Mouse (Mus musculus) splenic B cell, adult 2 months (primary cell): ENCODE data around the gene Slc6a5.
"Not testable (repeated sequence)": the region's sequence is repeated elsewhere in the genome, so short reads cannot be mapped to it uniquely, and the experiment has no call there.

Experiments used
- DNase-seq: peaks from one replicate; pipeline ENCODE4 v3.0.0-alpha.2; 2011; ENCODE audit warnings: low read depth, low spot score
- H3K27me3 ChIP-seq: 2 replicates; pipeline ENCODE4 v1.6.1; 2012; ENCODE audit warnings: mild to moderate bottlenecking, low read length, moderate library complexity, mixed read lengths; ENCODE audit not compliant: control insufficient read depth, poor library complexity, insufficient read depth, severe bottlenecking
- H3K36me3 ChIP-seq: 2 replicates; pipeline ENCODE4 v1.6.1; 2012; ENCODE audit warnings: mild to moderate bottlenecking, low read length, moderate library complexity, mixed read lengths; ENCODE audit not compliant: control insufficient read depth, poor library complexity, insufficient read depth, severe bottlenecking

Slc6a5 gene

DNA sequence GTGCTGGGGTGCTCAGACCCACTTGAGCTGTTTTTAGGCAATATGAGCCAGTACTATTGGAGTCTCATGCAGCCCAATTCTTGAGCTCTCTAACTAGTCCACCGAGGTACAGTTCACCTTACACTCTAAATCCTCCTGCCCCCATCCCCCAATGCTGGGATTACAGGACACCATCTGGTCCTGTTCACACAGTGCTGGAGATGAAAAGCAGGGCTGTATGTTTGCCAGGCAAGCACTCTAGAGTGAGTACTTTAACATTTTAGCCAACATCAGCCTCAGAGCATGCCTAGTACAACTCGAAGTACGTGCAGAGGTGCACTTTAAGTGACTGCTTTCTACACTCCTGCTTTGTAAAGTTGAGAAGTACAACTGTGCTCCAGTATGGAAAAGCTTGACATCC, 18.6 kb downstream of the Slc6a5 start:
- no peak for DNase-seq
- no peaks in the 10 kb centered on the region for H3K36me3 ChIP-seq
- H3K27me3 ChIP-seq: no peaks in the 10 kb centered on the region

- Histone ChIP-seq H3K27me3 (no peaks in the 10 kb centered on the region), H3K36me3 (no peaks in the 10 kb centered on the region)
- no peak for DNase-seq
These were observed 20.1 kb downstream of the Slc6a5 start for GRCm38 (mm10) chr7:49929999-49930398.

DNA sequence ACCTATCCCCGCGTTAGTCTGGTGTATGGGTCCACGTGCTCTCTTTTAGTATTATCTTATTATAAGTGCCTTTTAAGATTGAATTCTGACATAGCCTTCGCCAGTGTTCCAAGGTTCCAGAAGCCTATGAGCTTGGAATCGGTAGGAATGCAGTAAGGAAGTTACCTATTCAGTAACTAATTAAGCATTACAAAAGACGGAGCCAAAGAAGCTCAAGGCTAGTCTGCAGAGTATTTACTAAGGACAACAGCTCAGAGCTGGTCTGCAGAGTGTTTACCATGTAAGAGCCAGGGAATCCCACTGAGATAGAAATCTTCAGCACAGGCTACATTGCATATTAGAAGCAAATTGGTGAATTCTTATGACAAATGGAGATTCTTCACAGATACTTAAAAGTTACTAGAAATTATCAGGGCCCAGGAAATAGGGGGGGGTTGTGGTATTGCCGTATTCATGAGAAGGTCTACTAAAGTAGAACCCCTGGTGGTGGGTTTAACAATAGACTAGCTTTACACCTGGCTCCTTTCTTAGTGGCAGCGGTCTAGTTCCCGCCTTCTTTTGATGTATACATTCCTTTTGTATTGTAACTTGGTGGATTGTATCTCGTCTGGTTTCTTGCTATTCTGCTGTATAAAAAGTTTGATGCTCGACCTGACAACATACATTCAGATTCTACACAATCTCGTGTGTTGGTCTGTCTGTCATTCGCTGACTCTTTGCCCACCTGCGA, 23.6 kb downstream of the Slc6a5 start:
- DNase-seq, H3K27me3 ChIP-seq, H3K36me3 ChIP-seq: not testable (repeated sequence)

DNA sequence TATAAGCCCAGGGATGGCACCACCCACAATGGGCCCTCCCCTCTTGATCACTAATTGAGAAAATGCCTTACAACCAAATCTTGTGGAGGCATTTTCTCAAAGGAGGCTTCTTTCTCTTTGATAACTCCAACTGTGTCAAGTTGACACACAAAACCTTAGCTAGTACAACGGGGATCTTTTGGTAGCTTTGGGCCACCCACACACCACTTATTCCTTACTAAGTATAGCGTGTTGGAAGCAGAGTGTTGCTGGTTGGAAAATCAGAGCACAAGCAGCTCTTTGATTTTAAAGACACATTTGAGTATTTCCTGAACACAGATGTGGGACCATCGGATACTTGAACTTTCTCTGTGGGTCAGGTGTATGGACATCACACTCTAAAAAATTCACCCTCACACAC, 26.9 kb downstream of the Slc6a5 start:
- H3K36me3 ChIP-seq: no peaks in the 10 kb centered on the region
- DNase-seq: no peak

GRCm38 (mm10) chr7:49942023-49942422, 32.1 kb downstream of the Slc6a5 start:
- no peak for DNase-seq
- Histone ChIP-seq H3K36me3 (no peaks in the 10 kb centered on the region), H3K27me3 (no peaks in the 10 kb centered on the region)

More for the DNA sequence above, 26.9 kb downstream of the Slc6a5 start:
- no peaks in the 10 kb centered on the region for H3K27me3 ChIP-seq

DNA sequence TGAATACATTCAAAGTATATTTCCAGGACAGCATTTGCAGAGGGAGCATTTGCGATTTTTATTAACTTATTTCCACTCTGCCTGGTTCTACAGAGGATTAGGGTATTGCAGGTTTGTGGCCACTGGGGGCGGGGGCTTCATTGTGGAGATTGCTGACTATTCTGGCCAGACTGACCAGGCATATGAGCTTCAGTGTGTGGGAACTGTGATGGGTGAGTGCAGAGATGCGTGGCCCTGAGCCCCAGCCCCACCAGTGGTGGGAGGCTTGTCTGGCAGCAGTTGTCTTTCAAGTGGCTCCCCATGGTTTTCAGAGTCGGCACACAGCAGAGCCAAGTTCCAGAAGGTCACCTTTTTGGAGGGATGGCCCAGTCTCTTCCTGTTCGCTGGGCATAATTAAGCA, 32.5 kb downstream of the Slc6a5 start:
- H3K27me3 ChIP-seq: no peaks in the 10 kb centered on the region
- H3K36me3 ChIP-seq: no peaks in the 10 kb centered on the region
- DNase-seq: no peak

DNA sequence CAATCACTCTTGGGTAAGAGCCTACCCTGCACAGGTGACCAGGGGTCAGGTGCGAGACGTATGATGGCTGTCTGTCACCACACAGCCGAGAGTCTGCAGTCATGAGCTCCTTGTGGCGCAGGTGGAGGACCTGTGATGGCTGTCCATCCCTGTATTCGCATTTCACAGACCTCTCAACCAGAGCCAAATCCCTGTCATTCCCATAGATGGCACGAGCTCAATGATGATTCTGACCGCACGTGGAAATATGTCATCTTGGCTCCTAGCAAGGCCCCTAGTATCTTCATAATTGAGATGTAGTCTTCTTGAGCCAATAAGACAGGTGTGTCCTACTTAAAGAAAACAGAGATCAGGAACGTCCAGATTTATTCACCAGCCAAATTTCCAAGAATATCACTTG, 36.7 kb downstream of the Slc6a5 start:
- no peaks in the 10 kb centered on the region for H3K36me3 ChIP-seq
- H3K27me3 ChIP-seq: no peaks in the 10 kb centered on the region
- DNase-seq: no peak

- no peaks in the 10 kb centered on the region for H3K36me3 ChIP-seq
- H3K27me3 ChIP-seq: no peaks in the 10 kb centered on the region
- peak; percentile 20 for DNase-seq
These were observed 43.7 kb downstream of the Slc6a5 start for GRCm38 (mm10) chr7:49953546-49954181.

DNA sequence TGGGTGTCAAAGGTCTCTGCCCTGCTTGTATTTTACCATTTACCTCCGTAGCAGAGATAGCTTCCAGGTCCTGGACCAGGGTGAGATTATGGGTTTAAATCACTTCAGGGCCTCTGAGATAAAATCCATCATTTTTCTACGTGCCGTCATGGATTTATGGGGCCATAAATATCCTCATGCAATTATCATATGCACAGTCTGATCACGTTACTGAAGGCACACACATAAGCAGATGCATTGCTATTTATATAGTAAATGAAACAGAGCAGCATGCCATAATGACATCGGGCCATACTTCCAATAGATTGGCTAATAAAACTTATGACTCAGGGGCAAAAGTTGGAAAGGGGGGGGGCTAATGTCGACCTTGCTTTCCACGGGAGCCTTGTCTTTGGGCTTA, 44.9 kb downstream of the Slc6a5 start:
- DNase-seq: no peak
- no peaks in the 10 kb centered on the region for H3K27me3 ChIP-seq
- H3K36me3 ChIP-seq: no peaks in the 10 kb centered on the region

- H3K36me3 ChIP-seq: no peaks in the 10 kb centered on the region
- H3K27me3 ChIP-seq: no peaks in the 10 kb centered on the region
- no peak for DNase-seq
These were observed 47.2 kb downstream of the Slc6a5 start for GRCm38 (mm10) chr7:49957142-49957541.

- H3K27me3 ChIP-seq: no peaks in the 10 kb centered on the region
- H3K36me3 ChIP-seq: no peaks in the 10 kb centered on the region
- DNase-seq: no peak
These were observed 53.8 kb downstream of the Slc6a5 start for GRCm38 (mm10) chr7:49963764-49964163.

GRCm38 (mm10) chr7:49969516-49969915, 59.6 kb downstream of the Slc6a5 start:
- DNase-seq: no peak
- Histone ChIP-seq H3K27me3 (no peaks in the 10 kb centered on the region), H3K36me3 (no peaks in the 10 kb centered on the region)

GRCm38 (mm10) chr7:49974841-49975440, 65.0 kb downstream of the Slc6a5 start, which contains the start of gene Nell1:
Nell1 (plus strand) TSS chr7:49974864.
- H3K36me3 ChIP-seq: no peaks in the 10 kb centered on the region
- DNase-seq: no peak
- no peaks in the 10 kb centered on the region; the same call in 1 of the 2 replicates for H3K27me3 ChIP-seq

DNA sequence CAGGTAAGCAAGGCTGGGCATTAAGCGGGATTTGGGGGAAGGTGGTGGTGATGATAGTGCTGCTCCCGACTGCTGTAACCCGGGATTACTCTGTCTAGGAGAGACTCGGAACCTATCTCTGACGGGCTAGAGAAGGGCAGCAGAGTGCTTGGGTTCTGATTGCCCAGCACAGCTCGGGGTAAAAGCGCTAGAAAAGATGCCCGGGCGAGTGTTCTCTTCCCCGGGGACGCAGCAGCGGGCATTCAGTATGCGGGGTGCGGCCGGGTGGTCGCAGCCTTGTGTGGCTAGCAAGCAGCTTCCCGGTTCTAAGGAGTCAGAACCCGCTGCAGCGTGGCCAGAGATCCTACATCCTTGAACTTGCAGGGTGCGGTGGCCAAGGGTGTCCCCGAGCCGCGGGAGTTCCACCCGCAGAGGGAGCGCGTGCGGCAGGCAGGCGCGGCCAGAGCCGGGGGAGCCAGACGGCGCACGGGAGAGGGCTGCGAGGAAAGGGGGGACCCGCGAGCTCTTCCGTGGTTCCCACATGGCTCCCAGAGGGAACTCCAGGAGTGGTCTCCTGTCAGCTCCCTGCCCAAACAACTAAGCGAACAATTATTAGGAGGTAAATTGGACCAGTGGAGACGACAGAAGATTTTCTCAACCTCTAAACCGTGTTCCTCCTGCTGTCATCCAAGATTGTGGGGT, 65.6 kb downstream of the Slc6a5 start:
- H3K27me3 ChIP-seq: no peaks in the 10 kb centered on the region; the same call in 1 of the 2 replicates
- no peak for DNase-seq
- H3K36me3 ChIP-seq: no peaks in the 10 kb centered on the region
